Mouse (Mus musculus): ENCODE data around the gene Uhrf1bp1.

DNA sequence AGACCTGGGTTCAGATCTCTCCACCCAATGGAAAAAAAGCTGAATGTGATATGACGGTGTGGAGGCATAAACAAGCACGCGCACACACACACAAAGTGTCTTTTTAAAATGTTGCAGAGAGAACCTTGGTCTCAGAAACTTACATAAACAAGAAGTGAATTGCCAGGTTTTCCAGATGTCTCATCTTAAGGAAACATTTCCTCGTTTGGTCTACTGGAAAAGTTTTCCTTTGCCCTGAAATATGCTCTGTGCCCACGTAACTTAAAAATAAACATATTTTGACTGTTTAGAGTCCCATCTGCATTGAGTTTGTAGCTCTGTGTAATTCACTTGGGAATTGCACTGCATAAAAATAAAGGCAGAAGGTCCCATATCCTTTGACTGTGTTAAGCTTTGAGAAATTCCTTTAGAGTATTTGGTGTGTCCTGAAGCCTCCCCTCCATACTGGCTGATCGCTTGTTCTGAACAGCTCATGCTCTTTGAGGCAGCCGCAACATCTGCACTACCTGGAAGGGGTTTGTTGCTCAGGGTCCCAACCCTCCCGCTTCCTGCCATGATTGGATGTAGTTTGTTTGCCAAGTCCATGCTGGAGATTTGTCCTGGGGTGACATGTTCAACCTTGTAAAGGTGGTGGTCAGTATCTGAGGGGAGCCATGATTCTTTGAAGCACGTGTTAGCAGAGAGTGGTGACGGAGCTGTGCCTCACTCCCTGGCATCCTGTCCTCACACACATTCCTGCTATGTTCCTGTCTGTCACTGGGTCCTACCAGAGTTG is 78.1 kb downstream of the Uhrf1bp1 start:
- TF ChIP-seq POLR2A (IDR thresholded peaks at IDR 0.05; ENCODE audit: insufficient read depth, low read depth, low read length) (no peak), CTCF (IDR thresholded peaks at IDR 0.05) (no peak)
